Comparison of ENCODE assay signal across 9 mouse cellular contexts in genomic region chrX:12312534-12312933, GRCm38 (mm10).
DNase-seq lines count a peak whose midpoint lies in the region; ATAC-seq and TF ChIP-seq lines count a peak whose summit lies in the region.
"Had no signal": no experiment of that assay in that cellular context is flagged by ENCODE, and none has a peak within 500 bp of the region (broad histone marks: within the 10 kb centered on the region; RNA-seq: fewer than 3 reads in every experiment).

No protein-coding gene starts in this region.

- WGBS in liver, postnatal 0 days (ENCODE audit: insufficient replicate concordance), result 68% methylated on average over 5 of the region's 5 CpGs
- WGBS in stomach, postnatal 0 days, result 59% methylated on average over 5 of the region's 5 CpGs

- DNase-seq in lung, adult 18-20 months, result peak; percentile 25 to 31
- DNase-seq in lung, postnatal 14 days, result no peak
- DNase-seq in liver, postnatal 0 days, result peak; percentile 54
- peak; percentile 21 for DNase-seq in stomach, postnatal 0 days (ENCODE audit: low spot score)
- no peak for DNase-seq in frontal cortex, postnatal 36 days (ENCODE audit: low spot score in 2 of 2)
- no peak for DNase-seq in neural tube, embryonic 10.5 days (ENCODE audit: extremely low spot score, low spot score)
- no peak for DNase-seq in layer of hippocampus, postnatal 10 days (ENCODE audit: low spot score in 2 of 2)

- H3K27ac ChIP-seq in liver, postnatal 0 days (ENCODE audit: low read depth), result peak overlapping the region; percentile 48; the same call in 1 of the 2 replicates
- no peak overlapping the region for H3K27ac ChIP-seq in stomach, postnatal 0 days (replicated peaks)
- H3K27ac ChIP-seq: left cerebral cortex, adult 2 months had no signal

- peak; percentile 93 for ATAC-seq in erythroid progenitor cell, adult 5-6 weeks (replicated peaks; ENCODE audit: low FRiP score, poor library complexity, severe bottlenecking)
- ATAC-seq in liver, postnatal 0 days, result peak; percentile 90
- ATAC-seq in stomach, postnatal 0 days (ENCODE audit: low FRiP score, low TSS enrichment), result no peak

- no peaks in the 10 kb centered on the region; the same call in 1 of the 2 replicates for H3K4me1 ChIP-seq in liver, postnatal 0 days (ENCODE audit: insufficient read depth)
- no peaks in the 10 kb centered on the region for H3K4me1 ChIP-seq in stomach, postnatal 0 days (replicated peaks; ENCODE audit: control insufficient read depth, insufficient read depth)

- H3K4me3 ChIP-seq in liver, postnatal 0 days (ENCODE audit: low read depth, low read length), result no peak overlapping the region
- H3K4me3 ChIP-seq in stomach, postnatal 0 days (ENCODE audit: low read depth, low read length), result no peak overlapping the region
- H3K4me3 ChIP-seq: left cerebral cortex, adult 2 months had no signal

- H3K27me3 ChIP-seq in liver, postnatal 0 days (ENCODE audit: insufficient read depth, low read length), result no peaks in the 10 kb centered on the region
- no peaks in the 10 kb centered on the region for H3K27me3 ChIP-seq in stomach, postnatal 0 days (ENCODE audit: control insufficient read depth, insufficient read depth, low read length)

- TF ChIP-seq CTCF in liver, postnatal 0 days (IDR thresholded peaks at IDR 0.05; ENCODE audit: low read depth), result peak; percentile 40
- TF ChIP-seq CTCF in stomach, postnatal 0 days (IDR thresholded peaks at IDR 0.05; ENCODE audit: low read depth), result no peak; the same call in 1 of the 2 replicates

- H3K4me2 ChIP-seq in liver, postnatal 0 days (ENCODE audit: low read depth, low read length), result peak overlapping the region; percentile 2; the same call in 1 of the 2 replicates
- no peak overlapping the region for H3K4me2 ChIP-seq in stomach, postnatal 0 days (replicated peaks; ENCODE audit: low read depth)

- H3K36me3 ChIP-seq in liver, postnatal 0 days (replicated peaks; ENCODE audit: insufficient read depth, low read length), result no peaks in the 10 kb centered on the region
- no peaks in the 10 kb centered on the region for H3K36me3 ChIP-seq in stomach, postnatal 0 days (ENCODE audit: control insufficient read depth, insufficient read depth, low read length)

- no peak overlapping the region for H3K9ac ChIP-seq in liver, postnatal 0 days (replicated peaks)
- H3K9ac ChIP-seq in stomach, postnatal 0 days (ENCODE audit: low read length), result no peak overlapping the region

- H3K9me3 ChIP-seq in liver, postnatal 0 days (ENCODE audit: low read length), result no peaks in the 10 kb centered on the region
- H3K9me3 ChIP-seq in stomach, postnatal 0 days (ENCODE audit: control insufficient read depth, low read length), result no peaks in the 10 kb centered on the region

- TF ChIP-seq EP300 in liver, postnatal 0 days (IDR thresholded peaks at IDR 0.05; ENCODE audit: low read depth), result peak; percentile 96
- TF ChIP-seq EP300 in stomach, postnatal 0 days (optimal IDR thresholded peaks at IDR 0.05), result no peak

Comparison
In these comparisons a context has a peak if more than half of its experiments do, and no peak if none do; other contexts are left out.
1. DNase-seq: peak in lung, adult 18-20 months (2 of 2), liver, postnatal 0 days (single experiment) and stomach, postnatal 0 days (single experiment); none in lung, postnatal 14 days (single experiment), frontal cortex, postnatal 36 days (0 of 2), neural tube, embryonic 10.5 days (single experiment) and layer of hippocampus, postnatal 10 days (0 of 2).